Mouse (Mus musculus) liver, embryonic 14.5 days (tissue): ENCODE measurements at regions not wholly inside any gene's neighbourhood (a gene's known extent, or its start where the extent isn't known, plus 50 kb on each side); places are given as distances from the start of the nearest gene placed in this dataset.

Experiments
- ATAC-seq: fragments of 200-750 bp; cut with Nextera tagmentation; 2 replicates; pipeline ENCODE4 v1.8.0; 2017; ENCODE audit warnings: moderate number of reproducible peaks, mild to moderate bottlenecking, moderate library complexity; ENCODE audit not compliant: insufficient read depth
- DNase-seq, 3 experiments: peaks; one replicate each; pipeline ENCODE4 v3.0.0-alpha.2; 2012 to 2013; ENCODE audit warnings: low read depth in 3 of 3, low spot score in 3 of 3
- H3K27ac ChIP-seq: fragments of 300-500 bp; sonication (generic); 2 replicates; pipeline ENCODE4 v1.5.1; 2014; ENCODE audit warnings: moderate library complexity, mild to moderate bottlenecking, control low read depth, inconsistent platforms
- H3K27me3 ChIP-seq: fragments of 300-500 bp; sonication (generic); 2 replicates; pipeline ENCODE4 v1.6.1; 2014; ENCODE audit warnings: mild to moderate bottlenecking, low read length, moderate library complexity; ENCODE audit not compliant: control insufficient read depth, insufficient read depth
- H3K36me3 ChIP-seq: fragments of 300-500 bp; sonication (generic); replicated peaks from 2 replicates; pipeline ENCODE4 v1.6.1; 2014; ENCODE audit warnings: low read depth; ENCODE audit not compliant: control insufficient read depth, insufficient read depth
- H3K4me1 ChIP-seq, 2 experiments: fragments of 200-500 bp in 1 of 2; fragments of 300-500 bp in 1 of 2; sonication (generic) in 1 of 2; replicated peaks; 2 replicates each; pipeline ENCODE4 v1.6.1; 2012 to 2014; ENCODE audit warnings: antibody characterized with exemption in 1 of 2, inconsistent platforms in 1 of 2, low read length in 1 of 2; ENCODE audit not compliant: control insufficient read depth in 2 of 2, insufficient read depth in 2 of 2
- H3K4me2 ChIP-seq: fragments of 300-500 bp; sonication (generic); 2 replicates; pipeline ENCODE4 v1.6.1; 2014; ENCODE audit warnings: low read depth, mild to moderate bottlenecking, control low read depth, moderate library complexity
- H3K4me3 ChIP-seq, 2 experiments: fragments of 200-500 bp in 1 of 2; fragments of 300-500 bp in 1 of 2; sonication (generic) in 1 of 2; 2 replicates each; pipeline ENCODE4 v1.5.1; 2012 to 2014; ENCODE audit warnings: low read depth in 2 of 2, low read length in 2 of 2, mild to moderate bottlenecking in 2 of 2, control low read depth in 1 of 2, inconsistent platforms in 1 of 2, moderate library complexity in 1 of 2; ENCODE audit not compliant: insufficient read depth in 1 of 2
- H3K9ac ChIP-seq: fragments of 300-500 bp; sonication (generic); replicated peaks from 2 replicates; pipeline ENCODE4 v1.6.1; 2014; ENCODE audit warnings: mild to moderate bottlenecking, control low read depth, moderate library complexity
- H3K9me3 ChIP-seq: fragments of 300-500 bp; sonication (generic); 2 replicates; pipeline ENCODE4 v1.6.1; 2016; ENCODE audit warnings: low read length, mixed read lengths; ENCODE audit not compliant: control insufficient read depth
- CTCF ChIP-seq: IDR thresholded peaks from 2 replicates; pipeline ENCODE4 v1.5.1; 2016; ENCODE audit warnings: antibody characterized with exemption, low read depth, control low read depth
- EP300 ChIP-seq: IDR thresholded peaks from 2 replicates; pipeline ENCODE4 v1.6.1; 2016; ENCODE audit warnings: antibody characterized with exemption, low read depth
- WGBS: fragments of 180-500 bp; shearing (Covaris S2); extraction: QIAGEN DNeasy Blood & Tissue Kit; methylation state at CpG from one replicate; pipeline ENCODE4 v1.1.7; 2014; ENCODE audit not compliant: insufficient replicate concordance; 5-methylcytosine and 5-hydroxymethylcytosine counted together

- TF ChIP-seq CTCF (no peak), EP300 (no peak)
- WGBS = 26% methylated on average over 3 of the region's 3 CpGs
Measured at GRCm38 (mm10) chr15:36709788-36710187, 297.8 kb downstream of the Zfp706 start.

DNA sequence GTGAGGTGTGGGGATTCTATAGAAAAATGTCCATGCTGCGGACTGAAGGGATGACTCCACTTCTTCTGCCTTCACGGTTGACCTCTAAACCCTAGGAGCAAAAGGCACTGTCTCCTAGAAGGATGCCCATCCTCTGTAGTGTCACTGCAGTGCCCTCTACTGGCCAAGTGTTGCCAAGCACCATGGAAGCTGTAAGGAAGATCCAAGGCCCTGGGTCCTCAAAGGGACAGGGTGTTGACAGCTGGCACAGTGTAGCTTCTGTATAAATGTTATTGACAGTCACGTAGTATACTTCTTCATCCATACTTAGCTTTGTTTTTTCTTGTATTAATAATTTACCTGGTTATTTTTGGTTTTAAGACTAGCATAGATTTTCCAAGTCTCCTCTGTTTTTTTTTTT lies 299.1 kb downstream of the Zfp706 start:
- H3K27me3 ChIP-seq = no peaks in the 10 kb centered on the region
- DNase-seq = peak; percentile 65 to 75 (median 71)
- TF ChIP-seq EP300 (no peak), CTCF (peak; percentile 99)

More at GRCm38 (mm10) chr15:36709788-36710187, 297.8 kb downstream of the Zfp706 start:
- no peak overlapping the region for H3K4me2 ChIP-seq
- H3K27ac ChIP-seq = no peak overlapping the region
- H3K9ac ChIP-seq = no peak overlapping the region
- no peak overlapping the region for H3K4me3 ChIP-seq
- H3K27me3 ChIP-seq = no peaks in the 10 kb centered on the region
- peak; percentile 29; the same call in 1 of the 2 replicates for ATAC-seq
- no peaks in the 10 kb centered on the region for H3K9me3 ChIP-seq
- DNase-seq = no peak
- no peaks in the 10 kb centered on the region for H3K36me3 ChIP-seq
- peaks cover 0 to 4% of the 10 kb centered on the region in 2 experiments; a peak in 2 of 4 replicates for H3K4me1 ChIP-seq

DNA sequence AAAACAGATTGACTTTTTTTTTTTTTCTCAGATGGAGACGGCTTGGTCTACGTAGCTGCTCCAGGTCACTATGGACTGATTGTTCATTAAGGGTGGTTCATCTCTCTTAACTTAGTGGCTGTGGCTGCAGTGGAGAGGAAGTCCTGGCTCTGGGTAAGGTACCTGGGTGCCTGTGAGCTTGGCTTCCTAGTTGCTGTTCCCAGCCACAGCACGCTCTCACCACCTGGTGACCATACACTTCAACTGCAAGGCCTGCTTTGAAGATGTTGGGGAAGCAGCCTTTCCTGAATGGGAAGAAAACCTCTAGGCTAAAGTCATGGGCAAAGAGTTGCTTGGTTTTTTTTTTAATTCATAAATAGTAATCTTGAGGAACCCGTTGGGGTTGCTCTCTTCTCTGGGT lies 301.6 kb downstream of the Zfp706 start:
- 42% methylated on average over 4 of the region's 4 CpGs for WGBS
- H3K4me3 ChIP-seq = no peak overlapping the region
- H3K27me3 ChIP-seq = no peaks in the 10 kb centered on the region
- DNase-seq (no peak), ATAC-seq (no peak)
- H3K4me2 ChIP-seq = no peak overlapping the region
- TF ChIP-seq CTCF = peak; percentile 95
- TF ChIP-seq EP300 = no peak
- H3K9me3 ChIP-seq = no peaks in the 10 kb centered on the region
- no peak overlapping the region for H3K9ac ChIP-seq
- no peak overlapping the region for H3K27ac ChIP-seq
- H3K36me3 ChIP-seq = no peaks in the 10 kb centered on the region
- peaks cover 0 to 4% of the 10 kb centered on the region in 2 experiments; a peak in 2 of 4 replicates for H3K4me1 ChIP-seq

More for the DNA sequence above, 299.1 kb downstream of the Zfp706 start:
- H3K4me3 ChIP-seq = no peak overlapping the region
- peaks cover 0 to 4% of the 10 kb centered on the region in 2 experiments; a peak in 2 of 4 replicates for H3K4me1 ChIP-seq
- H3K27ac ChIP-seq = no peak overlapping the region
- peak; percentile 51; the same call in 1 of the 2 replicates for ATAC-seq
- no peak overlapping the region for H3K9ac ChIP-seq
- no peaks in the 10 kb centered on the region for H3K36me3 ChIP-seq
- no peak overlapping the region for H3K4me2 ChIP-seq
- H3K9me3 ChIP-seq = no peaks in the 10 kb centered on the region
- 2% methylated on average over 3 of the region's 3 CpGs for WGBS

GRCm38 (mm10) chr15:36705391-36705790 lies 302.2 kb downstream of the Zfp706 start:
- ATAC-seq (0 out of 2 replicates have a peak, but pooled peaks have one; percentile 24), DNase-seq (no peak)
- Histone ChIP-seq H3K27ac (no peak overlapping the region), H3K4me2 (no peak overlapping the region), H3K9ac (no peak overlapping the region), H3K9me3 (no peaks in the 10 kb centered on the region), H3K4me1 (peaks cover 0 to 4% of the 10 kb centered on the region in 2 experiments; a peak in 2 of 4 replicates), H3K36me3 (no peaks in the 10 kb centered on the region), H3K27me3 (no peaks in the 10 kb centered on the region), H3K4me3 (no peak overlapping the region)
- TF ChIP-seq CTCF (no peak), EP300 (no peak)
- 36% methylated on average over 2 of the region's 2 CpGs for WGBS

- DNase-seq (no peak), ATAC-seq (no peak)
- 39% methylated on average over 8 of the region's 8 CpGs for WGBS
- no peak overlapping the region for H3K9ac ChIP-seq
- no peaks in the 10 kb centered on the region for H3K27me3 ChIP-seq
- no peak overlapping the region for H3K27ac ChIP-seq
- TF ChIP-seq EP300 (no peak), CTCF (no peak)
- no peaks in the 10 kb centered on the region for H3K9me3 ChIP-seq
- no peak overlapping the region for H3K4me3 ChIP-seq
- no peak overlapping the region for H3K4me2 ChIP-seq
- no peaks in the 10 kb centered on the region for H3K36me3 ChIP-seq
- H3K4me1 ChIP-seq = peaks cover 0 to 4% of the 10 kb centered on the region in 2 experiments; a peak in 2 of 4 replicates
Measured at GRCm38 (mm10) chr15:36701846-36702245, 305.7 kb downstream of the Zfp706 start.
